Mouse (Mus musculus): ENCODE data around the gene Sapcd2. TPM values are rescaled to one million over a fixed set of nuclear protein-coding genes. Genes with fewer than 3 reads are reported as not detected.

Sapcd2 gene
- total RNA-seq (2022), result not detected

- peak; percentile 88 for DNase-seq (ENCODE audit: low spot score)
Observed at GRCm38 (mm10) chr2:25371764-25372643, at the start of gene Sapcd2. Gene Sapcd2 (plus strand): TSS chr2:25372321.

GRCm38 (mm10) chr2:25326036-25326435 is 46.1 kb upstream of the Sapcd2 start:
- DNase-seq (ENCODE audit: low spot score), result no peak

GRCm38 (mm10) chr2:25328440-25328839 is 43.7 kb upstream of the Sapcd2 start:
- peak; percentile 25 for DNase-seq (ENCODE audit: low spot score)

GRCm38 (mm10) chr2:25331470-25331869 is 40.7 kb upstream of the Sapcd2 start:
- DNase-seq (ENCODE audit: low spot score), result no peak

- peak; percentile 100 for DNase-seq (ENCODE audit: low spot score)
Observed at GRCm38 (mm10) chr2:25332286-25333160, 39.6 kb upstream of the Sapcd2 start, which contains the start of gene Man1b1. Gene Man1b1 (plus strand): TSS chr2:25332338.

DNA sequence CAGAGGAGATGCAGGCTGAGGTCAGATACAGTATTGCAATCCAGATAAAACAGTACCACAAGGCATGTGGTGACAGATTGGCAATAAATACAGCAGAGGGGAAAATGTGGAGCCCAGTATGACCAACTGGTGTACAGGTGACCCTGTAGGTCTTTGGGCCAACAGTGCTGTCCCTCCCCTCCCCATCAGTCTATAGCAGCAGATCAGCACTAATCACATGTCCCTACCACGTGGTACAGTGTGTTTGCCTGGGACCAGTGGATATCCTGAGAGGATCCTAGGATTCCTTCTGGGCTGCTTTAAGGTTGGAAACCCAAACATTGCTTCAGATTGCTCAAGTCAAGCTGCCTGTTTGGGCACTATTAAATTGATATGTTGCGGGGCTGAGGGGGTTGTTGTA is 38.6 kb upstream of the Sapcd2 start:
- no peak for DNase-seq (ENCODE audit: low spot score)

GRCm38 (mm10) chr2:25338303-25338702 is 33.8 kb upstream of the Sapcd2 start:
- no peak for DNase-seq (ENCODE audit: low spot score)

DNA sequence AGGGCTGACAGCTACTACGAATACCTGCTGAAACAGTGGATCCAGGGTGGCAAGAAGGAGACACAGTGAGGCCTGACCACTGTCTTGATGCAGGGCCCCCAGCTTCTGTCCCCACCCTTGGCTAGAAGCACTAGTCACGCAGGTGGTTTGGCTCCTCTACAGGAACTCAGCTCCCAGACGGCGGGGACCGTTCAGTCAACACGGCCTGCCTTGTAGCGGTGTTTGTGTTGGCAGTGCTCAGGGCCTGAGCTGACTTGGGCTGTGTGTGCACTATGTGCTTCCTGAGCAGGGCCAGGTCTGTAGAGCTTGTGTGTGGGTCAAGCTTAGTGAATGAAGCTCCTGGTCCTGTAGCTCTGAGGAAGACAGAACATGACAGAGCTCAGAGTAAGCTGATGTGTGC is 24.0 kb upstream of the Sapcd2 start:
- no peak for DNase-seq (ENCODE audit: low spot score)

DNA sequence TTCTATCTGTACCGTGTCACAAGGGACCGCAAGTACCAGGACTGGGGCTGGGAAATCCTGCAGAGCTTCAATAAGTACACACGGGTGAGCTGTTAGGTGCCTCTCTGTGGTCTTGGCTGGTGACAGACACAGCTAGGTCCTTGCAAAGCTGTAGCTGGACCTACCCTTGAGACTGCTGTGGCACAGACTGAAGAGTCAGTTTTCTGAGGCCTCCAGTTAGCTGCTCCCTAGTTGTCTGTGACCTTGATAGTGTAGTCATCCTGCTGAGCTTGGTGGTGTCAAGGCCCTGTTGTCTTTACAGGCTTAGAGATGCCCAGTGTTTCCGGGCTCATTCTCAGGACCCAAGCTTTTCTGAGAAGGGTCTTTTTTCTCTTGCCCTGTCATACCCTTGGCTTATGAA is 22.6 kb upstream of the Sapcd2 start:
- DNase-seq (ENCODE audit: low spot score), result no peak

- no peak for DNase-seq (ENCODE audit: low spot score)
Observed at GRCm38 (mm10) chr2:25350701-25351100, 21.4 kb upstream of the Sapcd2 start.

DNA sequence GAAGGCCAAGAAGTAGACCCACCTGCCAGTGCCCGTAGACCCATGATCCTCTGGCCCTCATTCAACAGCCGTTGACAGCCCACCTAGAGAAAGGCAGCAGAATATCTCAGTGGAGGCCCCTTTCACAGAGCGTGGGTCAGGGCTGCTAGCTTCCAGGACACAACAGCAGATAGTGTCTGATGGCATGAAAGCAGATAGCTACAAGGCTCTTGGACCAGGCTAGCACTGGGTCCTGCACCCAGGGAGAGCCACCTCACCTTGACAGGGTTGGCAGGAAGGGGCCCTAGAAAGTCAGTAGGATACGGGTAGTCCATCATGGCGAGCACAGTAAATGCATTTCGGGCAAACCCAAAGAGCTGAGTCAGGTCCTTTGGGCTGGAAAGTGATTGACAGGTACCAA is 17.9 kb upstream of the Sapcd2 start:
- DNase-seq (ENCODE audit: low spot score), result no peak

- DNase-seq (ENCODE audit: low spot score), result no peak
Observed at GRCm38 (mm10) chr2:25355419-25356066, 16.6 kb upstream of the Sapcd2 start.

- DNase-seq (ENCODE audit: low spot score), result peak; percentile 81
Observed at GRCm38 (mm10) chr2:25356208-25357079, 15.7 kb upstream of the Sapcd2 start, which contains the start of gene Dpp7. Gene Dpp7 (minus strand): TSS chr2:25356359.

DNA sequence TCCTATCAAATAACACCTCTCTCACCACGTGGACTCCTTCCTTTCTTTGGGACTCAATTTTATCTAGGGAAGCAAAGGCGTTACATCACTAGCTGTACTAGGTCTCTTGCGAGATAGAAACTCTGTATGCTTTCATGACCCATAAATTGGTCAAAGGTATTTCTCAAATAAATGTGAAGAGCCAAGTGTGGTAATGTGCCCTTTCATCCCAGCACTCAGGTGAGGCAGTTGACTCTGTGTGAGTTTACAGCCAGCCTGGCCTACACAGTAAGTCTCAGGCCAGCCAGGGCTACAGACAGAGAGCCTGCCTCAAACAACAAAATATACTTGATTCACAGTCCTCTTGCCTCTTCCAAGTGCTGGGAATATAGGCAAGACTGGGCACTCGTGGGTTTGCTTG is 12.3 kb upstream of the Sapcd2 start:
- no peak for DNase-seq (ENCODE audit: low spot score)

- no peak for DNase-seq (ENCODE audit: low spot score)
Observed at GRCm38 (mm10) chr2:25363478-25364178, 8.5 kb upstream of the Sapcd2 start.

GRCm38 (mm10) chr2:25364313-25364712 is 7.8 kb upstream of the Sapcd2 start:
- no peak for DNase-seq (ENCODE audit: low spot score)

- no peak for DNase-seq (ENCODE audit: low spot score)
Observed at GRCm38 (mm10) chr2:25364761-25365090, 7.4 kb upstream of the Sapcd2 start.

- DNase-seq (ENCODE audit: low spot score), result peak; percentile 78
Observed at GRCm38 (mm10) chr2:25365091-25365761, 6.9 kb upstream of the Sapcd2 start, which contains the start of gene Uap1l1. Gene Uap1l1 (minus strand): TSS chr2:25365682.

DNA sequence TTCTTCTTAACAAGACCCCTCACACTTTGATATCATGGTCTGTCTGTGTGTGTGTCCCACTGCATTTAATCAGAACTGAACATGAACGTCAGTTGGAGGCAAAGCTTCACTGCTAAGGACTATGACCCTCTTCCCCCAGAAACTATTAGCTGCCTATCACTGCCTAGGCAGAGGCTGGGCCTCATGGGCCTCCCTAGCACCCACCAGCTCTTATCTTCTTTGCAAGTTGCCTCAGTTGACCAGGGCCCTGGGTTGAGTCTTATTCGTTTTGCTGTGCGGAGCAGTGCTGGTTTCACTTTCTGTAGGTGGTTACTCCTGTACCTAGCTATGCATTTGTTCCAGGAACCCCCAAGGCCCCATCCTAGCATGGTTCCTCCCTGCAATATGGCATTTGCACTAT is 2.1 kb upstream of the Sapcd2 start:
- DNase-seq (ENCODE audit: low spot score), result no peak

All from heart, adult 8-10 months (tissue).